Mouse (Mus musculus) stomach, postnatal 0 days (tissue): Measurements from ENCODE around the gene Aaas.

Source experiments
- CTCF ChIP-seq: IDR thresholded peaks from 2 replicates; pipeline ENCODE4 v1.5.1; 2016; ENCODE audit warnings: antibody characterized with exemption, low read depth, mild to moderate bottlenecking, moderate library complexity
- EP300 ChIP-seq: optimal IDR thresholded peaks from 2 replicates; pipeline ENCODE3; 2016; ENCODE audit warnings: antibody characterized with exemption

GRCm38 (mm10) chr15:102399229-102400221 lies 49.0 kb upstream of the Aaas start:
- TF ChIP-seq CTCF (no peak), EP300 (peak; percentile 22)
